Mouse (Mus musculus) MEL (cell line): ENCODE data around the gene Rsph1. TPM values are rescaled to one million over a fixed set of nuclear protein-coding genes. Genes with fewer than 3 reads are reported as not detected.

Source experiments
- DNase-seq: peaks from one replicate; pipeline ENCODE4 v3.0.0; 2011; ENCODE audit warnings: low read depth, low spot score
- H3K27ac ChIP-seq: 2 replicates; pipeline ENCODE4 v1.5.1; 2012; ENCODE audit warnings: low read depth, mild to moderate bottlenecking, control low read depth, low read length, moderate library complexity; ENCODE audit not compliant: control insufficient read depth
- H3K27me3 ChIP-seq, 2 experiments: fragments of 150-350 bp in 1 of 2; sonication (generic) in 1 of 2; 2 replicates each; pipeline ENCODE4 v1.6.1; 2012; ENCODE audit warnings: low read length in 2 of 2, mild to moderate bottlenecking in 2 of 2, improper control_type of control experiment in 1 of 2, moderate library complexity in 1 of 2; ENCODE audit not compliant: insufficient read depth in 2 of 2, control insufficient read depth in 1 of 2
- H3K36me3 ChIP-seq, 2 experiments: 2 replicates each; pipeline ENCODE4 v1.6.1; 2012 to 2014; ENCODE audit warnings: low read length in 2 of 2, improper control_type of control experiment in 1 of 2, inconsistent platforms in 1 of 2, mild to moderate bottlenecking in 1 of 2; ENCODE audit not compliant: insufficient read depth in 2 of 2, control insufficient read depth in 1 of 2
- H3K4me1 ChIP-seq, 2 experiments: fragments of 150-350 bp in 1 of 2; sonication (generic) in 1 of 2; 2 replicates each; pipeline ENCODE4 v1.6.1; 2012; ENCODE audit warnings: low read length in 2 of 2, improper control_type of control experiment in 1 of 2, mild to moderate bottlenecking in 1 of 2; ENCODE audit not compliant: insufficient read depth in 2 of 2, control insufficient read depth in 1 of 2
- H3K4me3 ChIP-seq, 2 experiments: fragments of 150-350 bp in 1 of 2; sonication (generic) in 1 of 2; 2 replicates each; pipeline ENCODE4 v1.5.1; 2012; ENCODE audit warnings: low read depth in 2 of 2, low read length in 2 of 2, mild to moderate bottlenecking in 2 of 2, moderate library complexity in 2 of 2, control low read depth in 1 of 2, improper control_type of control experiment in 1 of 2; ENCODE audit not compliant: control insufficient read depth in 1 of 2, insufficient read depth in 1 of 2
- H3K79me2 ChIP-seq: 2 replicates; pipeline ENCODE4 v1.6.1; 2012; ENCODE audit warnings: mild to moderate bottlenecking, low read length, moderate library complexity; ENCODE audit not compliant: control insufficient read depth, poor library complexity, insufficient read depth
- H3K9ac ChIP-seq: 2 replicates; pipeline ENCODE4 v1.6.1; 2012; ENCODE audit warnings: low read depth, mild to moderate bottlenecking, control low read depth, low read length, moderate library complexity; ENCODE audit not compliant: control insufficient read depth, poor library complexity, severe bottlenecking
- H3K9me3 ChIP-seq: fragments of 150-350 bp; sonication (generic); replicated peaks from 2 replicates; pipeline ENCODE4 v1.6.1; 2012; ENCODE audit warnings: mild to moderate bottlenecking, low read length, improper control_type of control experiment, moderate library complexity; ENCODE audit not compliant: insufficient read depth
- CHD1 ChIP-seq: IDR thresholded peaks from 2 replicates; pipeline ENCODE4 v1.6.1; 2012; ENCODE audit warnings: low read depth, mild to moderate bottlenecking, inconsistent platforms, low read length, improper control_type of control experiment
- CTCF ChIP-seq, 3 experiments: IDR thresholded peaks in 2 of 3; conservative IDR thresholded peaks in 1 of 3; 2 replicates each; pipeline ENCODE4 v1.5.1; 2011 to 2012; ENCODE audit warnings: low read length in 3 of 3, low read depth in 2 of 3, mild to moderate bottlenecking in 2 of 3, improper control_type of control experiment in 1 of 3, inconsistent platforms in 1 of 3, mixed read lengths in 1 of 3, moderate library complexity in 1 of 3; ENCODE audit not compliant: control insufficient read depth in 1 of 3, insufficient read depth in 1 of 3, poor library complexity in 1 of 3, severe bottlenecking in 1 of 3
- E2F4 ChIP-seq: IDR thresholded peaks from 2 replicates; pipeline ENCODE4 v1.6.1; 2011; ENCODE audit warnings: low read depth, low read length, improper control_type of control experiment, borderline replicate concordance
- ELF1 ChIP-seq: IDR thresholded peaks from 2 replicates; pipeline ENCODE4 v1.6.1; 2014; ENCODE audit warnings: low read depth, mild to moderate bottlenecking, inconsistent platforms, low read length, improper control_type of control experiment, moderate library complexity
- EP300 ChIP-seq, 2 experiments: IDR thresholded peaks; 2 replicates each; pipeline ENCODE4 v1.6.1; 2011; ENCODE audit warnings: improper control_type of control experiment in 2 of 2, low read length in 2 of 2, low read depth in 1 of 2, mild to moderate bottlenecking in 1 of 2
- ETS1 ChIP-seq: IDR thresholded peaks from 2 replicates; pipeline ENCODE4 v1.6.1; 2012; ENCODE audit warnings: low read depth, mild to moderate bottlenecking, inconsistent platforms, low read length, improper control_type of control experiment, moderate library complexity
- GABPA ChIP-seq: IDR thresholded peaks from 2 replicates; pipeline ENCODE4 v1.6.1; 2012; ENCODE audit warnings: low read depth, mild to moderate bottlenecking, inconsistent platforms, low read length, improper control_type of control experiment, moderate library complexity
- GATA1 ChIP-seq: IDR thresholded peaks from 2 replicates; pipeline ENCODE4 v1.6.1; 2011; ENCODE audit warnings: low read depth, low read length, improper control_type of control experiment
- HCFC1 ChIP-seq: IDR thresholded peaks from 2 replicates; pipeline ENCODE4 v1.6.1; 2012; ENCODE audit warnings: low read depth, mild to moderate bottlenecking, inconsistent platforms, low read length, improper control_type of control experiment, moderate library complexity
- MAFK ChIP-seq: IDR thresholded peaks from 2 replicates; pipeline ENCODE4 v1.6.1; 2011; ENCODE audit warnings: low read depth, mild to moderate bottlenecking, low read length, improper control_type of control experiment, borderline replicate concordance
- MAX ChIP-seq: IDR thresholded peaks from 2 replicates; pipeline ENCODE4 v1.6.1; 2011; ENCODE audit warnings: low read length, improper control_type of control experiment
- MAZ ChIP-seq: IDR thresholded peaks from 2 replicates; pipeline ENCODE4 v1.6.1; 2012; ENCODE audit warnings: low read depth, mild to moderate bottlenecking, inconsistent platforms, low read length, improper control_type of control experiment
- MEF2A ChIP-seq: IDR thresholded peaks from 2 replicates; pipeline ENCODE4 v1.6.1; 2014; ENCODE audit warnings: low read depth, mild to moderate bottlenecking, inconsistent platforms, low read length, improper control_type of control experiment; ENCODE audit not compliant: poor library complexity, insufficient replicate concordance, severe bottlenecking; ENCODE audit errors: extremely low read depth
- MXI1 ChIP-seq: IDR thresholded peaks from 2 replicates; pipeline ENCODE4 v1.6.1; 2011; ENCODE audit warnings: mild to moderate bottlenecking, low read depth, low read length, improper control_type of control experiment
- MYB ChIP-seq: IDR thresholded peaks from 2 replicates; pipeline ENCODE4 v1.6.1; 2011; ENCODE audit warnings: mild to moderate bottlenecking, low read depth, low read length, improper control_type of control experiment
- MYC ChIP-seq: IDR thresholded peaks from 2 replicates; pipeline ENCODE4 v1.6.1; 2011; ENCODE audit warnings: low read depth, mild to moderate bottlenecking, low read length, improper control_type of control experiment, moderate library complexity
- NELFE ChIP-seq: IDR thresholded peaks from 2 replicates; pipeline ENCODE4 v1.6.1; 2011; ENCODE audit warnings: low read depth, low read length, improper control_type of control experiment
- NRF1 ChIP-seq: IDR thresholded peaks from 2 replicates; pipeline ENCODE4 v1.6.1; 2014; ENCODE audit warnings: low read depth, mild to moderate bottlenecking, inconsistent platforms, low read length, improper control_type of control experiment, moderate library complexity; ENCODE audit not compliant: poor library complexity, insufficient read depth, severe bottlenecking
- POLR2AphosphoS2 ChIP-seq: IDR thresholded peaks from 2 replicates; pipeline ENCODE4 v1.6.1; 2011; ENCODE audit warnings: low read length, improper control_type of control experiment
- POLR2AphosphoS5 ChIP-seq: IDR thresholded peaks from 2 replicates; pipeline ENCODE4 v1.6.1; 2012; ENCODE audit warnings: low read depth, borderline replicate concordance, mild to moderate bottlenecking, inconsistent platforms, low read length, moderate library complexity, mixed read lengths
- RAD21 ChIP-seq: IDR thresholded peaks from 2 replicates; pipeline ENCODE4 v1.6.1; 2011; ENCODE audit warnings: mild to moderate bottlenecking, low read depth, low read length, improper control_type of control experiment
- RCOR1 ChIP-seq: IDR thresholded peaks from 2 replicates; pipeline ENCODE4 v1.6.1; 2012; ENCODE audit warnings: low read depth, mild to moderate bottlenecking, inconsistent platforms, low read length, improper control_type of control experiment
- SIN3A ChIP-seq: IDR thresholded peaks from 2 replicates; pipeline ENCODE4 v1.6.1; 2012; ENCODE audit warnings: low read length, improper control_type of control experiment, inconsistent platforms
- TBP ChIP-seq: IDR thresholded peaks from 2 replicates; pipeline ENCODE4 v1.8.0; 2011; ENCODE audit warnings: low read depth, low read length, improper control_type of control experiment
- TCF12 ChIP-seq: IDR thresholded peaks from 2 replicates; pipeline ENCODE4 v1.6.1; 2014; ENCODE audit warnings: low read depth, mild to moderate bottlenecking, inconsistent platforms, low read length, improper control_type of control experiment, moderate library complexity
- UBTF ChIP-seq: IDR thresholded peaks from 2 replicates; pipeline ENCODE4 v1.6.1; 2012; ENCODE audit warnings: low read depth, mild to moderate bottlenecking, inconsistent platforms, low read length, improper control_type of control experiment, moderate library complexity, borderline replicate concordance; ENCODE audit not compliant: insufficient read depth
- USF1 ChIP-seq: IDR thresholded peaks from 2 replicates; pipeline ENCODE4 v1.6.1; 2014; ENCODE audit warnings: low read depth, mild to moderate bottlenecking, inconsistent platforms, low read length, improper control_type of control experiment, moderate library complexity
- USF2 ChIP-seq, 2 experiments: IDR thresholded peaks; 2 replicates each; pipeline ENCODE4 v1.6.1; 2011 to 2012; ENCODE audit warnings: improper control_type of control experiment in 2 of 2, low read length in 2 of 2, borderline replicate concordance in 1 of 2, inconsistent platforms in 1 of 2, low read depth in 1 of 2, mild to moderate bottlenecking in 1 of 2; ENCODE audit not compliant: insufficient read depth in 1 of 2
- ZMIZ1 ChIP-seq: IDR thresholded peaks from 2 replicates; pipeline ENCODE4 v1.6.1; 2012; ENCODE audit warnings: low read depth, mild to moderate bottlenecking, inconsistent platforms, low read length, improper control_type of control experiment, moderate library complexity
- polyA plus RNA-seq, 2 experiments: library from polyadenylated mRNA; stranded (reverse) in 1 of 2; unstranded in 1 of 2; fragments of >175 nt in 1 of 2; fragments of >200 nt in 1 of 2; gene quantifications; 2 replicates each; pipeline versions ENCODE4 v1.2.1 to v1.2.4; 2012; ENCODE audit warnings: low replicate concordance in 2 of 2, low read depth in 1 of 2; ENCODE audit not compliant: insufficient read length in 2 of 2, insufficient read depth in 1 of 2, missing spikeins in 1 of 2
- total RNA-seq: library from RNA; depleted of rRNA; stranded (reverse); fragments of 300-350 nt; gene quantifications from 2 replicates; pipeline ENCODE4 v1.2.3, GENCODE M21; 2012

Gene Rsph1
- total and polyA plus RNA-seq, 3 experiments: 1.3 to 3.6 TPM; not detected in 1

GRCm38 (mm10) chr17:31280269-31280668 is 3.1 kb upstream of the Rsph1 start:
- no peak overlapping the region for H3K9ac ChIP-seq
- H3K79me2 ChIP-seq: no peaks in the 10 kb centered on the region
- H3K9me3 ChIP-seq: no peaks in the 10 kb centered on the region
- H3K27ac ChIP-seq: no peak overlapping the region
- no peak for DNase-seq
- 0 out of 2 replicates have a peak, but pooled peaks have one; percentile 14 for TF ChIP-seq ETS1
- TF ChIP-seq USF1: no peak
- TF ChIP-seq ZMIZ1: no peak
- no peak for TF ChIP-seq HCFC1
- TF ChIP-seq CHD1: no peak
- no peak for TF ChIP-seq TBP
- TF ChIP-seq MAX: no peak
- no peak for TF ChIP-seq MAZ
- TF ChIP-seq EP300 (IDR thresholded peaks at IDR 0.05; ENCODE audit: low read depth in 1 of 2, low read length in 2 of 2): peak; percentile 47 to 59
- TF ChIP-seq POLR2AphosphoS5: no peak
- TF ChIP-seq GATA1: no peak
- peak; percentile 74 for TF ChIP-seq RCOR1
- no peak for TF ChIP-seq MEF2A
- no peak for TF ChIP-seq MAFK
- no peak for TF ChIP-seq ELF1
- TF ChIP-seq E2F4: no peak
- TF ChIP-seq UBTF: no peak
- no peak for TF ChIP-seq USF2 (IDR thresholded peaks at IDR 0.05; ENCODE audit: borderline replicate concordance in 1 of 2, insufficient read depth in 1 of 2, low read depth in 1 of 2, low read length in 2 of 2)
- TF ChIP-seq GABPA: no peak
- TF ChIP-seq NELFE: no peak
- TF ChIP-seq TCF12: no peak
- no peak for TF ChIP-seq MYB
- TF ChIP-seq SIN3A: 0 out of 2 replicates have a peak, but pooled peaks have one; percentile 17
- TF ChIP-seq NRF1: no peak
- TF ChIP-seq CTCF (IDR thresholded peaks at IDR 0.05 in 2 of 3, conservative IDR thresholded peaks at IDR 0.05 in 1 of 3; ENCODE audit: control insufficient read depth in 1 of 3, insufficient read depth in 1 of 3, low read depth in 2 of 3, low read length in 3 of 3, poor library complexity in 1 of 3, severe bottlenecking in 1 of 3): no peak
- no peak for TF ChIP-seq MXI1
- no peak for TF ChIP-seq POLR2AphosphoS2
- TF ChIP-seq MYC: no peak
- no peak for TF ChIP-seq RAD21
- no peak overlapping the region for H3K4me3 ChIP-seq
- no peaks in the 10 kb centered on the region; a peak in 1 of 4 replicates for H3K27me3 ChIP-seq
- H3K36me3 ChIP-seq: peaks cover 0 to 14% of the 10 kb centered on the region in 2 experiments; a peak in 2 of 4 replicates
- H3K4me1 ChIP-seq: peaks cover 2 to 23% of the 10 kb centered on the region in 2 experiments; a peak in 3 of 4 replicates
